Mouse (Mus musculus): ENCODE measurements around the gene Gtf3c4.

DNA sequence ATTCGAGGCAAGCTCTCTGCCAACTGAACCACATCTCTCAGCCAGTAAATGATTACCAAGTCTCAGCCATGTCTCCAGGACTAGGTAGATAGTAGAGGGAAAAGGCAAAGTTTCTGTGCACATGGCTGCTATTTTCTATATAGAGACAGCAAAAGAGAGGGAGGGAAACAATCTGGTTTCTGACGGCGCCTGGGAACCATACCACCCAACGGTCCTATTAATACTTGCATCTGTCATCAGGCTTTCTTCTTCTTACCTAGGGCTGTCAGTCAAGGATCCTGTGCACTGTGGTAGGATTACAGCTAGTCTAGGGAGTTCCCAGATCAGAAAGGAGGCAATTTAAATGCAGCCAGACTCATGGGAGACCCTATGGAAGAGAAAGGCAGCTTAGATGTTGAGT is 21.3 kb downstream of the Gtf3c4 start:
- no peak for TF ChIP-seq CTCF (IDR thresholded peaks at IDR 0.05; ENCODE audit: low read depth)
- no peak for TF ChIP-seq EP300 (optimal IDR thresholded peaks at IDR 0.05)

All from stomach, postnatal 0 days (tissue).